Mouse (Mus musculus): ENCODE measurements around the gene Trim8. TPM values are rescaled to one million over a fixed set of nuclear protein-coding genes. Genes with fewer than 3 reads are reported as not detected.

The Trim8 gene
- total RNA-seq, 2 experiments from 2014 or later = 47.3 to 53.3 TPM

DNA sequence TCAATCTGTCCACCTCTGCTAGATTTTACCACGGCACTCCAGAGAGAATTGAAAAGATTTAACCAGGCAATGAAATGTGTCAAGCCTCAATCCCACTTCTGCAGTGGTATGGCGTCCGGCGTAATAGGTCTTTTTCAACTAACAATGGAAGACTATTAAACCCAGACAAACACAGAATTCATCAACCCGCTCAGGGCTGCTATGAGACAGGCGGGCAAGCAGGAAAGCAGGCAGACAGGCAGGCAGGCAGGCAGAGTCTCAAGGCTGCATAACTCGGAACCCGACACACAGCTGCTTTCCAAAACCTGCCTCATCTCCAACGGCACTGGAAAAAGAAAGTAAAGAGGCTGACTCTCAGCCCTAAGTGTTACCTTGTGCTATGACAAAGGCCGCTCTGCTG lies 46.6 kb downstream of the Trim8 start:
- no peak for DNase-seq

DNA sequence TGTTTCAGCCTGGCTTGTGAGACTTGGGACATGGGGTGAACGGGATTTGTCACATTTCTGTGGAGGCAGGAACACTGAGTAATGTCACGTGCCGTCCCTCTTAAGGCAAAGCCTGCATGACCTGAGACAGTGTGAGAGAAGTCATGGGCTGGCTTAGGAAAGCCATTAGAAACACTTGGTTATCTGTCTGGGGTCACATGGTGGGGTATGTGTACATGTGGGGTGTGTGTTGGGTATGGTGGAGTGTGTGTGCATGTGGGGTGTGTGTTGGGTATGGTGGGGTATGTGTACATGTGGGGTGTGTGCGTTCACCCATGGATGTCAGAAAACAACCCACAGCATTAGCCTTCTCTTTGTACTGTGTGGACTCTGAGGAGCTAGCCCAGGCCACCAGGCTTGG lies 48.9 kb downstream of the Trim8 start:
- DNase-seq = no peak

GRCm38 (mm10) chr19:46552496-46552895 lies 51.0 kb downstream of the Trim8 start:
- no peak for DNase-seq

GRCm38 (mm10) chr19:46553541-46553955 lies 52.0 kb downstream of the Trim8 start:
- DNase-seq = peak; percentile 54 to 59

- DNase-seq = no peak
Observed at GRCm38 (mm10) chr19:46558009-46558408, 56.5 kb downstream of the Trim8 start.

GRCm38 (mm10) chr19:46558631-46559030 lies 57.1 kb downstream of the Trim8 start:
- DNase-seq = no peak

DNA sequence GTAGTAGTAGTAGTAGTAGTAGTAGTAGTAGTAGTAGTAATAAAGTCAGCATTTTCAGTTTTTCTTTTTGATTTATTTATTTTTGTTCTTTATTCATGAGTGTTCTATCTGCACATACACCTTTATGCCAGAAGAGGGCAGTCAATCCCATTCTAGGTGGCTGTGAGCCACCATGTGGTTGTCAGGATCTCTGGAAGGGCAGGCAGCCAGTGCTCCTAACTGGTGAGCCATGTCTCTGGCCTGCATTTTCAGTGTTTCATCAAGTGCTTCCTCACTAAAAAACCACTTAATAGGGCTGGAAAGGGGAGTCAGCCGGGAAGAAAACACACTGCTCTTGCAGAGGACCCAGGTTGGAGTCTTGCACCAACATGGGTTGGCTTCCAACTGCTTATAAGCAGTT lies 60.6 kb downstream of the Trim8 start:
- DNase-seq = peak; percentile 65 to 74

DNA sequence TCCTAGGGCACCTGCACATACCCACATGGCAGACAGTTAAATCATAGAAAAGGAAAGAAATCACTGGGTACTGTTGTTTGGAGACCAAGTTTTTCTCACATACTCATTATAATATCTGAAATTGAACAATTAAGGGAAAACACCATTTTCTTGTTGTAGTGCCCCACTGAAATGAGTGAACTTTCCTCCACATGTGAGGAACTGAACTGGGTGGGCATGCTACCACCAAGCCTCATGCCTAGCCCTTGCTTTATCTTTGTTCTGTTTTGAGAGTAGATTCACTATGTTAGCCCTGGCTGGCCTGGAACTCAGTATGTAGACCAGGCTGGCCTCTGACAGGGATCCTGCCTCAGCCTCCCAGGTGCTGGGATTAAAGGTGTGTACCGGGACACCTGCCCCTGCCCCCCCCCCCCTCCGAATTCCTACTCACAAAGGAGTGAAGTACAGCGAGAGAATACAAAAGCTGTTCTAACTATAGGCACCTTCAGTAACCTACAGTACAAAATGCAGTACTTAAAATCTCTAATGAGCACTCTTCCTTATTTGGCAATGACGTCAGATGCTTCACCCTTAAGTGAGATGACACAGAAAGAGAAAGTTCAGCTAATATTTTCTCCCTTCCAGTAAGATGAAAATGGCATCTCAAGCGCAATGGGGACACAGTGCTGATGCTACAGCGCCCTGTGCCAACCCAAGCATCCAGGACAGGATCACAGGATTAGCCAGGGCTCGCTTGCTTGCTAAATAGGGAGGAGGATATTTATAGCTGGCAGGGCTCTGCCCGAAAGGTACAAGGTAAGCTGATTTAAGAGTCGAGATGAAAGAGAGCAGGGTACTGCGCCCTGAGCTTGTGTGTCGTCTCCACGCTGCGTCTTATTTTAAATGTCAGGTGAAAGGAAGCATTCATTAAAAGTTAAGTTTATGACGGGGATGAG lies 61.3 kb downstream of the Trim8 start:
- no peak for DNase-seq

- DNase-seq = no peak
Observed at GRCm38 (mm10) chr19:46563603-46564002, 62.1 kb downstream of the Trim8 start.

GRCm38 (mm10) chr19:46564043-46564462 lies 62.6 kb downstream of the Trim8 start:
- no peak for DNase-seq

Other genes starting within 250 kb of the Trim8 start
- gene Nfkb2, start 197.4 kb upstream of the Trim8 start, total RNA-seq (2021) = 10 to 100 TPM; 39.9 to 42.6 TPM
- gene Psd, start 174.5 kb upstream of the Trim8 start, total RNA-seq (2021) = 1 to 10 TPM; 6.0 to 7.5 TPM
- gene Fbxl15, start 173.5 kb upstream of the Trim8 start, total RNA-seq (2021) = 10 to 100 TPM in 1 of 2 experiments, 1 to 10 TPM in 1; 9.2 to 10.0 TPM
- 10 to 100 TPM; 74.7 to 77.8 TPM for gene Cuedc2, start 163.0 kb upstream of the Trim8 start, total RNA-seq (2021)
- gene Mfsd13a, start 160.6 kb upstream of the Trim8 start, total RNA-seq (2021) = 1 to 10 TPM; 5.2 to 7.5 TPM
- 1 to 10 TPM; 1.3 TPM for gene 2310034G01Rik, start 151.4 kb upstream of the Trim8 start, total RNA-seq (2021)
- 100 to 1,000 TPM; 107 to 111 TPM for gene Actr1a, start 106.0 kb upstream of the Trim8 start, total RNA-seq (2021)
- gene Sufu, start 104.8 kb upstream of the Trim8 start, total RNA-seq (2021) = 10 to 100 TPM; 24.2 to 25.4 TPM
- 10 to 100 TPM; 43.3 to 67.7 TPM for gene Arl3, start 71.5 kb downstream of the Trim8 start, total RNA-seq (2021)
- gene Sfxn2, start 71.7 kb downstream of the Trim8 start, total RNA-seq (2021) = 10 to 100 TPM in 1 of 2 experiments, 1 to 10 TPM in 1; 7.9 to 11.5 TPM
- 100 to 1,000 TPM; 131 to 170 TPM for gene Wbp1l, start 97.4 kb downstream of the Trim8 start, total RNA-seq (2021)
- 10 to 100 TPM in 1 of 2 experiments, 1 to 10 TPM in 1; 1.9 to 10.5 TPM for gene Cyp17a1, start 171.5 kb downstream of the Trim8 start, total RNA-seq (2021)
- gene Borcs7, start 188.2 kb downstream of the Trim8 start, total RNA-seq (2021) = 10 to 100 TPM; 14.4 to 16.8 TPM
- gene As3mt, start 205.8 kb downstream of the Trim8 start, total RNA-seq (2021) = 100 to 1,000 TPM in 1 of 2 experiments, 10 to 100 TPM in 1; 93.6 to 101 TPM

Data from adrenal gland, postnatal 36 days (tissue).